Mouse (Mus musculus) ES-Bruce4 (cell line): ENCODE data around the gene Lta.

Experiments used
- CTCF ChIP-seq: IDR thresholded peaks from one replicate; pipeline ENCODE4 v1.8.1; 2011; ENCODE audit warnings: low read depth, low read length
- EP300 ChIP-seq: IDR thresholded peaks from 2 replicates; pipeline ENCODE4 v1.6.1; 2011; ENCODE audit warnings: low read depth, low read length; ENCODE audit not compliant: insufficient read depth
- POLR2A ChIP-seq: IDR thresholded peaks from one replicate; pipeline ENCODE4 v1.8.1; 2011; ENCODE audit warnings: low read length; ENCODE audit not compliant: insufficient read depth

DNA sequence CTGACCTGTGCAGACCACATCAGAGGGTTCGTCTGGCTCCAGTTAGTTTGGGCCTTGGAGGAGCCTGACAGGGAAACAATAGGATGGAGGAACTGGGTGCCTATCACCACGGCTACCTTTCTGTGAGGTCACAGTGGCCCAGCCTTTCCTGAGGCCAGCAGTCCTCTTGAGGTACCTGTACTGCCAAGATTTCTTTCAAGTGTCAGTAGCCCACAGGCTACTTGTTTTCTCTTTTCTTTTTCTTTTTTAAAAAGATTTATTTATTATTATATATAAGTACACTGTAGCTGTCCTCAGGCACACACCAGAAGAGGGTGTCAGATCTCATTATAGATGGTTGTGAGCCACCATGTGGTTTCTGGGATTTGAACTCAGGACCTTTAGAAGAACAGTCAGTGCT, 29.2 kb downstream of the Lta start, which contains the start of gene Aif1:
- TF ChIP-seq POLR2A: no peak
- no peak for TF ChIP-seq CTCF
- no peak for TF ChIP-seq EP300
